Mouse (Mus musculus): Measurements from ENCODE around the gene Nabp1. TPM values are rescaled to one million over a fixed set of nuclear protein-coding genes. Genes with fewer than 3 reads are reported as not detected.
A peak's percentile ranks its signal among the peaks of the same experiment; 100 is the strongest.

The Nabp1 gene
- total RNA-seq (2015) (14.9 and 16.0 TPM in 2 replicates), total RNA-seq (2017) (27.5 and 28.3 TPM in 2 replicates)

- ATAC-seq (replicated peaks; ENCODE audit: poor library complexity): peak; percentile 89
Observed at GRCm38 (mm10) chr1:51478262-51479026, at the start of gene Nabp1. Nabp1 (minus strand) TSS chr1:51478425.

GRCm38 (mm10) chr1:51525563-51526265, 47.5 kb upstream of the Nabp1 start:
- no peak for ATAC-seq (replicated peaks; ENCODE audit: poor library complexity)

GRCm38 (mm10) chr1:51521651-51522050, 43.4 kb upstream of the Nabp1 start:
- no peak for ATAC-seq (replicated peaks; ENCODE audit: poor library complexity)

- ATAC-seq (replicated peaks; ENCODE audit: poor library complexity): peak; percentile 42
Observed at GRCm38 (mm10) chr1:51520246-51520780, 42.1 kb upstream of the Nabp1 start.

- ATAC-seq (replicated peaks; ENCODE audit: poor library complexity): peak; percentile 43
Observed at GRCm38 (mm10) chr1:51519112-51519511, 40.9 kb upstream of the Nabp1 start.

- ATAC-seq (replicated peaks; ENCODE audit: poor library complexity): no peak
Observed at GRCm38 (mm10) chr1:51515625-51516024, 37.4 kb upstream of the Nabp1 start.

GRCm38 (mm10) chr1:51515041-51515440, 36.8 kb upstream of the Nabp1 start:
- no peak for ATAC-seq (replicated peaks; ENCODE audit: poor library complexity)

- ATAC-seq (replicated peaks; ENCODE audit: poor library complexity): no peak
Observed at GRCm38 (mm10) chr1:51514379-51514778, 36.2 kb upstream of the Nabp1 start.

GRCm38 (mm10) chr1:51513059-51513713, 35.0 kb upstream of the Nabp1 start:
- ATAC-seq (replicated peaks; ENCODE audit: poor library complexity): no peak

- no peak for ATAC-seq (replicated peaks; ENCODE audit: poor library complexity)
Observed at GRCm38 (mm10) chr1:51512326-51512725, 34.1 kb upstream of the Nabp1 start.

GRCm38 (mm10) chr1:51509776-51510175, 31.6 kb upstream of the Nabp1 start:
- ATAC-seq (replicated peaks; ENCODE audit: poor library complexity): no peak

- ATAC-seq (replicated peaks; ENCODE audit: poor library complexity): peak; percentile 99
Observed at GRCm38 (mm10) chr1:51509083-51509482, 30.9 kb upstream of the Nabp1 start.

GRCm38 (mm10) chr1:51508543-51508942, 30.3 kb upstream of the Nabp1 start:
- no peak for ATAC-seq (replicated peaks; ENCODE audit: poor library complexity)

- no peak for ATAC-seq (replicated peaks; ENCODE audit: poor library complexity)
Observed at GRCm38 (mm10) chr1:51507436-51507835, 29.2 kb upstream of the Nabp1 start.

- no peak for ATAC-seq (replicated peaks; ENCODE audit: poor library complexity)
Observed at GRCm38 (mm10) chr1:51506236-51506635, 28.0 kb upstream of the Nabp1 start.

GRCm38 (mm10) chr1:51505632-51506031, 27.4 kb upstream of the Nabp1 start:
- no peak for ATAC-seq (replicated peaks; ENCODE audit: poor library complexity)

GRCm38 (mm10) chr1:51503055-51503454, 24.8 kb upstream of the Nabp1 start:
- ATAC-seq (replicated peaks; ENCODE audit: poor library complexity): peak; percentile 54; the same call in 1 of the 2 replicates

GRCm38 (mm10) chr1:51502353-51502752, 24.1 kb upstream of the Nabp1 start:
- peak; percentile 54 for ATAC-seq (replicated peaks; ENCODE audit: poor library complexity)

GRCm38 (mm10) chr1:51501251-51501650, 23.0 kb upstream of the Nabp1 start:
- ATAC-seq (replicated peaks; ENCODE audit: poor library complexity): 0 out of 2 replicates have a peak, but pooled peaks have one; percentile 37

- no peak for ATAC-seq (replicated peaks; ENCODE audit: poor library complexity)
Observed at GRCm38 (mm10) chr1:51498601-51499098, 20.4 kb upstream of the Nabp1 start.

- ATAC-seq (replicated peaks; ENCODE audit: poor library complexity): no peak
Observed at GRCm38 (mm10) chr1:51496163-51496562, 17.9 kb upstream of the Nabp1 start.
